Mouse (Mus musculus) neural tube, embryonic 15.5 days (tissue): ENCODE data around the gene Tnnt2. TPM values are rescaled to one million over a fixed set of nuclear protein-coding genes. Genes with fewer than 3 reads are reported as not detected.

Experiments
- ATAC-seq: fragments of 200-750 bp; cut with Nextera tagmentation; 2 replicates; pipeline ENCODE4 v1.8.0; 2017; ENCODE audit warnings: mild to moderate bottlenecking, moderate TSS enrichment, moderate library complexity; ENCODE audit not compliant: low FRiP score
- H3K27ac ChIP-seq: fragments of 300-500 bp; sonication (generic); replicated peaks from 2 replicates; pipeline ENCODE4 v1.5.1; 2015; ENCODE audit warnings: mild to moderate bottlenecking, inconsistent platforms
- H3K27me3 ChIP-seq: fragments of 300-500 bp; sonication (generic); replicated peaks from 2 replicates; pipeline ENCODE4 v1.6.1; 2015; ENCODE audit warnings: inconsistent platforms
- H3K36me3 ChIP-seq: fragments of 300-500 bp; sonication (generic); 2 replicates; pipeline ENCODE4 v1.6.1; 2015; ENCODE audit warnings: inconsistent platforms
- H3K4me1 ChIP-seq: fragments of 300-500 bp; sonication (generic); 2 replicates; pipeline ENCODE4 v1.6.1; 2015; ENCODE audit warnings: inconsistent platforms
- H3K4me2 ChIP-seq: fragments of 300-500 bp; sonication (generic); 2 replicates; pipeline ENCODE4 v1.6.1; 2015; ENCODE audit warnings: inconsistent platforms, mild to moderate bottlenecking, moderate library complexity
- H3K4me3 ChIP-seq: fragments of 300-500 bp; sonication (generic); replicated peaks from 2 replicates; pipeline ENCODE4 v1.5.1; 2015; ENCODE audit warnings: mild to moderate bottlenecking, inconsistent platforms
- H3K9ac ChIP-seq: fragments of 300-500 bp; sonication (generic); replicated peaks from 2 replicates; pipeline ENCODE4 v1.6.1; 2015; ENCODE audit warnings: mild to moderate bottlenecking, inconsistent platforms
- H3K9me3 ChIP-seq: fragments of 300-500 bp; sonication (generic); replicated peaks from 2 replicates; pipeline ENCODE4 v1.6.1; 2016; ENCODE audit warnings: inconsistent platforms
- WGBS: fragments of 180-500 bp; shearing (Covaris S2); methylation state at CpG from one replicate; pipeline ENCODE4 v1.1.7; 2015; ENCODE audit warnings: mixed read lengths; 5-methylcytosine and 5-hydroxymethylcytosine counted together
- polyA plus RNA-seq: library from polyadenylated mRNA; unstranded; fragments of >200 nt; fragmentation: Nextera tagmentation; extraction: Ambion mirVana; gene quantifications from 2 replicates; pipeline ENCODE4 v1.2.1, GENCODE M21; 2015

Tnnt2 gene
- polyA plus RNA-seq, 1 experiment from 2014 or later = 12.3 TPM

DNA sequence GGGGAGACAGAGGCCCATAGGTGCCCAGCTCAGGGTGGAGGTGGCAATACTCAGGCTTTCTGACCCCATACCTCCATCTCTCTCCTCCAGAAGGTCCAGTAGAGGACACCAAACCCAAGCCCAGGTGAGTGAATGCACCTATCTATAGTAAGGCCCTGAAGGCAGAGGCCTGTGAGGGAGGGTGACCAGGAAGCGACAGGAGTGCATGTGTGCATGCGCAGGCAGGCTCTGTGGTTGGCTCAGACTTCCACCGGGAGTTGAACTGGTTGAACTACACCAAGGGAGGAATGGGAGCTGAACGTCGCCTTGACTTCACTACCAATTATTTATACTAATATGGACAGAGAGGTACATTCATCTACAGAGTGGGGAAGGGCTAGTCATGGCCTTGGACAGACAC, 10.5 kb downstream of the Tnnt2 start:
- no peak overlapping the region for H3K9ac ChIP-seq
- no peaks in the 10 kb centered on the region for H3K27me3 ChIP-seq
- no peak overlapping the region for H3K27ac ChIP-seq
- H3K4me2 ChIP-seq = no peak overlapping the region
- H3K4me1 ChIP-seq = 0 out of 2 replicates have a peak, but pooled peaks cover under 1% of the 10 kb centered on the region
- no peak overlapping the region for H3K4me3 ChIP-seq
- H3K36me3 ChIP-seq = no peaks in the 10 kb centered on the region
- no peaks in the 10 kb centered on the region for H3K9me3 ChIP-seq
- ATAC-seq = no peak
- WGBS = 82% methylated on average over 5 of the region's 5 CpGs

DNA sequence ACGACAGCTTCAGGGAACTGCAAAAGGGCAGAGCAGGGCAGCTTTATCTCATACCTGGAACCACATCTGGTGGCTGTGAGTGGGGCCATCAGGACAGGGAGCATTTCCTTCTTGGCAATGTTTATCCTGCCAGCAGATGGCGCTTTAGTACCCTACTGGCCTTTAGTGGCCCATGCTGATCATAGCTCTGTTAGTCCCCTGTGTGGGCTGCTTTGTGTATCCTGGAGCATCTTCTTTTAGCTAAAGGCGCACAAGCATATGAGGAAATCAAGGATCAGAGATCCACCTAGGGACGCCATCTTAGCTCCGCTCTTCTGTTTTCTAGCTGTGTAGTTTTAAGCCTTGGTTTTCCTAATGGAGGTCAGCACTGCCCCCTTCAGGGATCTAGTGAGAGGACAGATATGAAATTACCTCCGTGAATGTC, 11.0 kb downstream of the Tnnt2 start:
- Histone ChIP-seq H3K27ac (no peak overlapping the region), H3K4me1 (peaks cover 6% of the 10 kb centered on the region; the same call in 1 of the 2 replicates), H3K4me2 (no peak overlapping the region), H3K9ac (no peak overlapping the region), H3K9me3 (no peaks in the 10 kb centered on the region), H3K36me3 (no peaks in the 10 kb centered on the region), H3K4me3 (no peak overlapping the region), H3K27me3 (no peaks in the 10 kb centered on the region)
- WGBS = 35% methylated on average over 6 of the region's 6 CpGs
- no peak for ATAC-seq

DNA sequence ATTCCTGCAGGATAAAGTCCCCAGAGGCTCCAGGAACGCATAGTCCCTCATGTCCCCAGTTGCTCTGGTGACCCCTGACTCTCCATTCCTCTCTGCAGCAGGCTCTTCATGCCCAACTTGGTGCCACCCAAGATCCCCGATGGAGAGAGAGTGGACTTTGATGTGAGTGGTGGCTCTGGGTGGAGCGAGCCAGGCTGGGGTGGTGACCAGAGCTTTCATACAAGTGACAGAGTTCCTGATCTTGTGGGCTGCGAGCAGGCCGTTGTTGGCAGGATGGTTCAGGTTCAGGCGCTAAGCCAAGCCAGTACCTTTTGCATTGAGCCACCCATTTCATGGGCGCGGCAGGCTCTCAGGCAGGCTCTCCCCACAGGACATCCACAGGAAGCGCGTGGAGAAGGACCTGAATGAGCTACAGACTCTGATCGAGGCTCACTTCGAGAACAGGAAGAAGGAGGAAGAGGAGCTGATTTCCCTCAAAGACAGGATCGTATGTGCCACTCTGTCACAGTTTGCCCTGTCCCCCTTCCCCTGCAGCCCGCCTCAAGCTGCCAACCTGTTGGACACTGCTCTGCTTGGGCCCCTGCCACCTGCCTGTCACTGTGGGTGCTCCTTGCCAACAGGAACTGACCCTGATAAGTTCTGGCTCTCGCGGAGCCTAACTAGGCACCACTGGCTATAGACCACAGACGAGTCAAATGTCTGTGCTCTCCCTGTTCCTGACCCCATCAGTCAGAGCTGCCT, 11.6 kb downstream of the Tnnt2 start:
- no peak overlapping the region for H3K9ac ChIP-seq
- no peak for ATAC-seq
- H3K4me3 ChIP-seq = no peak overlapping the region
- H3K27me3 ChIP-seq = no peaks in the 10 kb centered on the region
- peaks cover 11% of the 10 kb centered on the region; the same call in 1 of the 2 replicates for H3K4me1 ChIP-seq
- no peaks in the 10 kb centered on the region for H3K9me3 ChIP-seq
- WGBS = 84% methylated on average over 17 of the region's 17 CpGs
- H3K36me3 ChIP-seq = no peaks in the 10 kb centered on the region
- no peak overlapping the region for H3K4me2 ChIP-seq
- no peak overlapping the region for H3K27ac ChIP-seq

DNA sequence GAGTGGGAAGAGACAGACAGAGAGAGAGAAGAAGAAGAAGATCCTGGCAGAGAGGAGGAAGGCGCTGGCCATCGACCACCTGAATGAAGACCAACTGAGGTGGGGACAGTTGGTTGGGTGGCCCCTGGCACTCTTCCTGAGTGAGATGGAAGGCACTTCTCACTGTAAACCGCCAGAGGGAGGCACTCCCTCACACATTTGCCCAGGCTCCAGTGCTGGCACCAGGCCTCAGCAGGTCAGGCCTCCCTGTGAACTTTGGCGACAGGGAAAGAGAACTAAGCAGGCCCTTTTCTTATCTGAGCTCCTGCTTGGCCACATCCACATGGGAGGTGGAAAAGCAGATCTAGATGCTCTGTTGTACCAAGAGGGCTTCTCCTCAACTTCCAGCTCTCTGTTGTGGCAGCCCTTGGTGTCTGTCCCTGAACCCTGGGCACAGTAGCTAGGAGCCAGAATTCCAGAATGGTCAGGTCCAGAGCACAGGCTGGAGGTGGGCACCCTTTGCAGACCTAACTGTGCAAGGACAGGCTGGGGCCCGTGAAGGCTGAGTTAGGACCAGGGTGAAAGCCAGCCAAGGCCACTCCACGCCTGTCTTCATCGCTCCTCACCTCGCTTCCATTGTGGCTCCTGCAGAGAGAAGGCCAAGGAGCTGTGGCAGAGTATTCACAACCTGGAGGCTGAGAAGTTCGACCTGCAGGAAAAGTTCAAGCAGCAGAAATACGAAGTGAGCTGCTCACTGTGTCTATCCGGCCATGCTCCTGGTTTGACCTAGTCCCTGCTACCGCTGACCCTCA, 14.8 kb downstream of the Tnnt2 start:
- H3K9me3 ChIP-seq = no peaks in the 10 kb centered on the region
- 71% methylated on average over 12 of the region's 12 CpGs for WGBS
- no peak for ATAC-seq

DNA sequence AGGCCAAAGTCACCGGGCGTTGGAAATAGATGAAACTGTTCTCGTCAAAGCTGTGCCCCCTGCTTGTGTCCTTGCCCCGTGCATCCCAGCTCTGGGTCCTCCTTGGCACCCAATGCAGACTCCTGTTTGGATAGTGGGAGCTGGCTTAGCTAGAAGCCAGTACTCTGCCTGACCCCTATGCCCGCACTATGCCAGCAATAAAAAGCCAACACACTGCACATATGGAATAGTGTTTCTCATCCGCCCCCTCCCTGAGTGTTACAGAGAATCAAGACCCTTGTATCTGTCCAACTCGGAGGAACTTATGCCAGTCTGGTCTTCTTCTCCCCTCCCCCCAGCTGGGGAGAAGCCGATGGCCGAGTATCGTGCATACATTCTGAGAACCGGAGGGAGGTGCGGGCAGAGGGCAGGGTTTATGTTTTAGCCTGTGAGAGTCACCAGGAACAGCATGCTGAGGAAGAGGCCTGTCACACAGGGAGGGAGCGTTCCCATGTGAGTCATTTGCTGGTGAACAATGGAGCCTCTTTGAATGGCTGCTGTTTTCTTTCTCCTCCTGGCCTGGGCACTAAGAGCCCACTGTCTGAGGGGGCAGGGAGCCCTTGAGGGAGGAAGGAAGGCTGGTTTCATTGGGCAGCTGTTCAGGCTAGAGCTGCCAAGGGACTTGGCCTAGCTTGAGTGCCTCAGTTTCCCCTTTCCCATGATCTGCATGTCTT, 16.0 kb downstream of the Tnnt2 start:
- 39% methylated on average over 13 of the region's 13 CpGs for WGBS
- Histone ChIP-seq H3K4me2 (no peak overlapping the region), H3K4me1 (peaks cover 14% of the 10 kb centered on the region; the same call in 1 of the 2 replicates), H3K9ac (no peak overlapping the region), H3K27ac (no peak overlapping the region; the same call in 1 of the 2 replicates), H3K36me3 (no peaks in the 10 kb centered on the region), H3K9me3 (no peaks in the 10 kb centered on the region), H3K4me3 (no peak overlapping the region), H3K27me3 (no peaks in the 10 kb centered on the region)
- peak; percentile 56; the same call in 1 of the 2 replicates for ATAC-seq

More for the DNA sequence above, 14.8 kb downstream of the Tnnt2 start:
- Histone ChIP-seq H3K9ac (no peak overlapping the region), H3K27ac (no peak overlapping the region), H3K4me1 (peaks cover 14% of the 10 kb centered on the region; the same call in 1 of the 2 replicates), H3K36me3 (no peaks in the 10 kb centered on the region), H3K4me3 (no peak overlapping the region), H3K4me2 (no peak overlapping the region), H3K27me3 (no peaks in the 10 kb centered on the region)

DNA sequence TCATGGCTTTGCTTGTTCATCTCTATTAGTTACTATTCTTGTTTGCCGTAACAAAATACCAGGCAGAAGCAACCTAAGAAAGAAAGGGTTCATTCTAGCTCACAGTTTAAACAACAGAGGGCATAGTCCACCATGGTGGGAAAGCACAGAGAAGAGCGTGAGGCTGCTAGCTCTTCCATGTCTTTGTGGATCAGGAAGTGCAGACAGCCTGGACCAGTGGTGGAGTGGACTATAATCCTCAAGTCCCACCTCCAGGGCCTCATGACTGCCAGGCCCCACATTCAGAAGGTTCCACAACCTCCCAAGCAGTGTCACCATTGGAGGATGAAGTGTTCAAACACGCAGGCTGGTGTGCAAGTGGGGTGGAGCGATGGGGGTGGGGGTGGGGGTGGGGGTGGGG, 17.0 kb downstream of the Tnnt2 start:
- Histone ChIP-seq H3K4me2 (no peak overlapping the region), H3K36me3 (no peaks in the 10 kb centered on the region), H3K9ac (no peak overlapping the region), H3K27me3 (no peaks in the 10 kb centered on the region), H3K4me1 (peaks cover 14% of the 10 kb centered on the region; the same call in 1 of the 2 replicates), H3K27ac (no peak overlapping the region), H3K4me3 (no peak overlapping the region), H3K9me3 (no peaks in the 10 kb centered on the region)
- ATAC-seq = no peak
- 94% methylated on average over 4 of the region's 4 CpGs for WGBS

DNA sequence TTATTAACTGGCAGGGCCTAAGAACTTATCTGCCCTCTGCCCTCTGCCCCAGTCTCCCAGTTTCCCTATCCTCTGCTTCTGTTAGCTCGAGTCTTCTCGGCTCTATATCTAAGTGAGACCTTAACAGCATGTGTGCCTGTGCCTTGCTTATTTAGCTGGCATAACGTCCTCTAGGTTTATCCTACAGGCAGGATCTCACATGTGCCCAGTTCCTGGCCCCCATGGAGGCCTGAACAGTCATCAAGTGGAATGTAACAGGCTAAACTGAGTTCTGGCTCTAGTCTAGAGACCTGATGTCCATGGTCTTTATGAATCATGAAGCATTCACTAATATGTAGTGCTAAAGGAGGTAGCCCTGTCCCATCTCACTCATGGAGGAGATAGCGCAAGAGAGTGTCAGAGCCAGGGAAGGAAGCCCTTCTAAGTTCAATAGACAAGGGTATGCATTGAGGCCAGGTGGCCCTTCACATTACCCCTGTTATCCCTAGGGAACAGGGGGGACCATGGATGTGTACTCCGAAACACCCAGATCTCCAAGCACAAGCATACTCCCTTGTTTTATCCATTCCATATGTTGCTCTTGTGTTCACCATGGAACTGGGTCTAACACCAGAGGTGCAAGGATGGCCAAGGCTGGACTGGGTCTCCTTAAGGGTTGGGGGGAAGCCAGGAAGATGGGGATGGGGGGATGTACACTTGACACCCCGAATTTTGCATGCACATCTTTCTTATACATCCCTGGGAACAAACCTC, 18.6 kb downstream of the Tnnt2 start:
- Histone ChIP-seq H3K4me3 (no peak overlapping the region), H3K36me3 (no peaks in the 10 kb centered on the region), H3K27ac (no peak overlapping the region), H3K4me1 (peaks cover 14% of the 10 kb centered on the region; the same call in 1 of the 2 replicates), H3K9me3 (no peaks in the 10 kb centered on the region), H3K4me2 (no peak overlapping the region), H3K9ac (no peak overlapping the region), H3K27me3 (no peaks in the 10 kb centered on the region)
- ATAC-seq = no peak
- WGBS = 83% methylated on average over 6 of the region's 6 CpGs

DNA sequence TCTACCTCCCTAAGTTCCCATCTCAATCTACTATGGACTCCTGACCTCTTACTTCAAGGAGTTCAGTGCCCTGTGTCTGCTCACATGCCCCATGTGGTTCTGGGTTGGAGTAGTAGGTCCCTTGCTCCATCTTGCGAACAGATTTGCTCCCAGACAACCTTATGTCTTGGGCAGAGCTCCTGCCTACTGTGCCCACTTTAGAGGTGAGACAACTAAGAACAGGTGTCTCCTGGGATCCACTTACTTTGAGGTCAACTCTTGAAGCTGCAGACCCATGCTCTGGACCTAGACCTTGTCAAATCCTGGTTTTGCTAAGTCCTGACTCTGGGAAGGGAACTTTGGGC, 19.2 kb downstream of the Tnnt2 start:
- Histone ChIP-seq H3K9ac (no peak overlapping the region), H3K4me3 (no peak overlapping the region), H3K4me1 (peaks cover 14% of the 10 kb centered on the region; the same call in 1 of the 2 replicates), H3K27me3 (no peaks in the 10 kb centered on the region), H3K4me2 (no peak overlapping the region), H3K9me3 (no peaks in the 10 kb centered on the region), H3K36me3 (no peaks in the 10 kb centered on the region), H3K27ac (no peak overlapping the region)
- WGBS = 91% methylated on average over 1 of the region's 1 CpGs
- ATAC-seq = no peak

DNA sequence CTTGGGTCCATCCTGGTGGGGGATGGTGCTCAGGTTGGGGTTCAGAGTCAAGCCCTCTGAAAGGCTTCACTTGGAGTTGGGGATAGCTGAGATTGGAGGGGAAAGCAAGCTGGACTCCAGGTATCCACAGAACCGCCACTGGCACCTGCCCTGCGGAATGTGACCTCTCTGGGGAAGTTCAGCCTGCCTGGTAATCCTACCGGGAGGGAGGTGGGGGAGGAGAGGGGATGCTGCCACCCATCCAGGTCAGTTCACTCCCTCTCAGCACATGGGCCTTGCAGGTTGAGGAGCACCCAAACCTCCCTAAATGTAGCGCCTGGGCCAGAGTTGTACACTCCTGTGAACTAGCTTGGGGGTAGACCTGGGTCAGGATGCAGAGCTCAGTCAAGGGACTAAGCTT, 19.9 kb downstream of the Tnnt2 start:
- Histone ChIP-seq H3K9me3 (no peaks in the 10 kb centered on the region), H3K27me3 (no peaks in the 10 kb centered on the region), H3K4me1 (peaks cover 14% of the 10 kb centered on the region; the same call in 1 of the 2 replicates), H3K4me3 (no peak overlapping the region), H3K4me2 (no peak overlapping the region), H3K27ac (no peak overlapping the region), H3K9ac (no peak overlapping the region), H3K36me3 (no peaks in the 10 kb centered on the region)
- ATAC-seq = no peak
- 85% methylated on average over 4 of the region's 4 CpGs for WGBS

DNA sequence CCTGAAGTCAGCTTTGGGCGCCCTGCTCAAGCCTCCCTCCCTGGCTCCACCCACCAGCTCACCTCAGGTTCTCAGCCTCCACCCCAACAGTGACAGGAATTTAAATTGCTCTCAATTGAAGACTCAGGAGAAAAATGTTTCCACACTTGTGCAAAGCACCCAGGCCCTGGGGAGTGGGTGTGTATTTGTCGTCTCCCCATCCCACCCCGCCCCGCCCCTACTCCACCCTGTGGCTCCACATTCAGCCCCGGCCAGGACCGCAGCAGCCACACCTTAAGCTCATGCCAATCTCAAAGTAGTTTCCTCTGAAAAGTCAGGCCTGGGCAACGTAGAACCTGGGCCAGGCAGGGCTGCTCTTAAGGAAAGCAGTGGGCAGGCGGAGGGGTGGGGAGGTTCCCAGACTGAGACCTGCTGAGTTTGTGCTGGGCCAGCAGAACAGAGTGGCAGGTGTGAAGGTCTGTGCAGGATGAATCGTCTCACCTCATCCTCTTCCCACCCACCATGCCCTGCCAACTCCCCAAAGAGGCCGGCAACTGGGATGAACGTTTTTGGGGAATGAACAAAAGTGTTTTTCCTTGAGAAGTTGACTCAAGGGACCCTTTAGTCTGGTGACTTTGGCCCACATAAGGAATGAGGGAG, 21.1 kb downstream of the Tnnt2 start:
- WGBS = 61% methylated on average over 11 of the region's 11 CpGs
- Histone ChIP-seq H3K27ac (no peak overlapping the region), H3K4me3 (no peak overlapping the region), H3K9me3 (no peaks in the 10 kb centered on the region), H3K4me1 (peaks cover 7% of the 10 kb centered on the region; the same call in 1 of the 2 replicates), H3K36me3 (no peaks in the 10 kb centered on the region), H3K4me2 (no peak overlapping the region), H3K27me3 (no peaks in the 10 kb centered on the region), H3K9ac (no peak overlapping the region)
- no peak for ATAC-seq

DNA sequence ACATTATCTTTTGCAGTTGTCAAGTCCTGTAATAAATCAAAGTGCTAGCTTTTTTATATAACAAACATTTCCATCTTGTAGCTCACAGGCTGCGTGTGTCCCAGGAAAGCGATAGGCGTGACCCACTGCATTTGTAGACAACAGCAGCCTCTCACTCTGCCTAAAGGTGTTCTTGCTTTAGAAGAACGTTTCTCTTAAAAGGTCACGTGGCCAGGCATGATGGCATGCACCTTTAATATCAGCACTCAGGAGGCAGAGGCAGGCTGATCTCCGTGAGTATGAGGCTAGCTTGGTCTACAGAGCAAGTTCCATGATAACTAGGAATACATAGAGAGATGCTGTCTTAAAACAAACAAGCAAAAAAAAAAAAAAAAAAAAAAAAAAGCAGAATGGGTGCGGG, 22.4 kb downstream of the Tnnt2 start:
- Histone ChIP-seq H3K9me3 (no peaks in the 10 kb centered on the region), H3K36me3 (no peaks in the 10 kb centered on the region), H3K4me2 (no peak overlapping the region), H3K9ac (no peak overlapping the region), H3K27ac (no peak overlapping the region), H3K4me1 (no peaks in the 10 kb centered on the region), H3K4me3 (no peak overlapping the region), H3K27me3 (no peaks in the 10 kb centered on the region)
- 92% methylated on average over 7 of the region's 7 CpGs for WGBS
- ATAC-seq = no peak
